Mouse (Mus musculus): ENCODE data around the gene Gdf2.

GRCm38 (mm10) chr14:33974752-33975151, 33.9 kb downstream of the Gdf2 start:
- TF ChIP-seq CTCF (IDR thresholded peaks at IDR 0.05; ENCODE audit: low read depth, low read length) (no peak), POLR2A (IDR thresholded peaks at IDR 0.05; ENCODE audit: extremely low read depth, insufficient read depth, low read length) (no peak)

All from liver, adult 2 months (tissue).